Mouse (Mus musculus) neural tube, embryonic 13.5 days (tissue): ENCODE measurements around the gene Tm4sf20. TPM values are rescaled to one million over a fixed set of nuclear protein-coding genes. Genes with fewer than 3 reads are reported as not detected.

Experiments
- ATAC-seq: fragments of 200-750 bp; cut with Nextera tagmentation; 2 replicates; pipeline ENCODE4 v1.8.0; 2017; ENCODE audit warnings: low read depth, mild to moderate bottlenecking, moderate TSS enrichment, moderate library complexity
- H3K27ac ChIP-seq: fragments of 300-500 bp; sonication (generic); replicated peaks from 2 replicates; pipeline ENCODE4 v1.5.1; 2015; ENCODE audit warnings: moderate library complexity, mild to moderate bottlenecking, inconsistent platforms
- H3K27me3 ChIP-seq: fragments of 300-500 bp; sonication (generic); 2 replicates; pipeline ENCODE4 v1.6.1; 2015; ENCODE audit warnings: mild to moderate bottlenecking, inconsistent platforms
- H3K36me3 ChIP-seq: fragments of 300-500 bp; sonication (generic); 2 replicates; pipeline ENCODE4 v1.6.1; 2015; ENCODE audit warnings: mild to moderate bottlenecking, inconsistent platforms
- H3K4me1 ChIP-seq: fragments of 300-500 bp; sonication (generic); replicated peaks from 2 replicates; pipeline ENCODE4 v1.6.1; 2015; ENCODE audit warnings: inconsistent platforms
- H3K4me2 ChIP-seq: fragments of 300-500 bp; sonication (generic); 2 replicates; pipeline ENCODE4 v1.6.1; 2015; ENCODE audit warnings: inconsistent platforms, mild to moderate bottlenecking, moderate library complexity
- H3K4me3 ChIP-seq: fragments of 300-500 bp; sonication (generic); 2 replicates; pipeline ENCODE4 v1.5.1; 2015; ENCODE audit warnings: mild to moderate bottlenecking, inconsistent platforms
- H3K9ac ChIP-seq: fragments of 300-500 bp; sonication (generic); 2 replicates; pipeline ENCODE4 v1.6.1; 2015; ENCODE audit warnings: moderate library complexity, mild to moderate bottlenecking, inconsistent platforms
- H3K9me3 ChIP-seq: fragments of 300-500 bp; sonication (generic); 2 replicates; pipeline ENCODE4 v1.6.1; 2016; ENCODE audit warnings: inconsistent platforms
- WGBS: fragments of 180-500 bp; shearing (Covaris S2); methylation state at CpG from one replicate; pipeline ENCODE4 v1.1.7; 2015; 5-methylcytosine and 5-hydroxymethylcytosine counted together
- polyA plus RNA-seq: library from polyadenylated mRNA; unstranded; fragments of >200 nt; fragmentation: Nextera tagmentation; extraction: Ambion mirVana; gene quantifications from 2 replicates; pipeline ENCODE4 v1.2.1, GENCODE M21; 2015

The Tm4sf20 gene
- polyA plus RNA-seq, 1 experiment from 2014 or later = 0.13 TPM

DNA sequence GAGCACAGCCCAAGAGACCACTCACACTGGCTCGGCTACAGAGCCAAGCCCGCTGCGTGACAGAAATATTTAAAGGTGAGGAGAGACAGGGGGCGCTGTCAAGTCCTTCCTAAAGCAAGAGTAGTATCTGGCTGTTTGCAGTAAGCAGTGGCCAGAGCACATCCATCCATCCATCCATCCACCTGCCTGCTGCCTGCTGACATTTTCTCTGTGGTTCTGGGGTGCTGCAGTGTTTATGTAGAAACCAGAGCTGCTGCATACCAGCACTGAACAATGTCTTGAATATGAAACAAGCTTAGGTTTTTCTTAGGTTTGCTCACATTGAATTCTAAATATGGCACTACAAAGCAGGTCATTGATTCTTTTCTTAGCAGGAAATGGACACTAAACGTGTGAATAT, 4.9 kb upstream of the Tm4sf20 start:
- H3K4me3 ChIP-seq = no peak overlapping the region
- no peak for ATAC-seq
- WGBS = 79% methylated on average over 5 of the region's 5 CpGs

DNA sequence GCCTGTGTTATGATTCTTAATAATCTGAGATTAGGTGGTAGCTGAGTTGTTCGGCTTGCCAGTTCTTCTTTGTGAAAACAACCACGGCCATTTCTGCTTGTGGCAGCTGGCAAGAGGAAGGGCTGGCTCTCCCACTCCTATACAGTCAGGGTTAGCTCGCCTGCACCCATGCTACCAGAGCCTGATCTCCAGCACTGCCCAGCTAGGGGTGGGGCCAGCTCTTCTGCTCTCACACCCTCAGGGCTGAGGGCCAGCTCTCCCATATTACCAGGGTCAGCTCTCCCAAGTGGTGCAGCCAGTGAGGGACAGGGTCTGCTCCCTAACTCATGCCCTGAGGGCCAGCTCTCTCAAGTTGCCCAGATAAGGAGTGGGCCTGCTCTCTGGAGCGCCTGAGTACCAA, 4.2 kb upstream of the Tm4sf20 start:
- Histone ChIP-seq H3K9ac (no peak overlapping the region), H3K4me1 (no peaks in the 10 kb centered on the region), H3K27ac (no peak overlapping the region), H3K4me3 (no peak overlapping the region), H3K27me3 (no peaks in the 10 kb centered on the region), H3K9me3 (no peaks in the 10 kb centered on the region), H3K36me3 (no peaks in the 10 kb centered on the region), H3K4me2 (no peak overlapping the region)
- ATAC-seq = no peak
- 93% methylated on average over 4 of the region's 4 CpGs for WGBS

More for the DNA sequence above, 4.9 kb upstream of the Tm4sf20 start:
- Histone ChIP-seq H3K27ac (no peak overlapping the region), H3K9ac (no peak overlapping the region), H3K4me2 (no peak overlapping the region), H3K4me1 (no peaks in the 10 kb centered on the region), H3K36me3 (no peaks in the 10 kb centered on the region), H3K9me3 (no peaks in the 10 kb centered on the region), H3K27me3 (no peaks in the 10 kb centered on the region)

DNA sequence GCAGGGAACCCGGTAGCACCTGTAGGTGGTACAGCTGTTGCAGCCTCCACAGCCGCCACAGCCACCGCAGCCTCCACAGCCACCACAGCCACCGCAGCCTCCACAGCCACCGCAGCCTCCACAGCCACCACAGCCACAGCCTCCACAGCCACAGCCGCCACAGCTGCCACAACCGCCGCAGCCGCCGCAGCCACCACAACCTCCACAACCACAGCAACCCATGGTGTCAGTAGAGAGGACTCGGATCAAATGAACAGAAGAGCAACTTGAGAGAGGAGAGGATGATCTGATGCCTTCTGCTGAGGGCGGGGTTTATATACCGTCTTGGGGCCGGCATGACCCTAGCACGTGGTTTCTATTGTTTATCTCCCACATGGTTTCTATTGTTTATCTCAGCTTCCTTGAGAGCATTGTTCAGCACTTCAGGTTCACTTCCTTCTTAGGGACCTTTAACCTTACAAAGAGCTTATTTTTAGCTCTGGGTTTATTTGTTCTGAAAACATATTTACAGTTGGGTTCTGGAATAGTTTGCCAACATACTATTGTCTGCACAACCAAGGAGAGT, 2.8 kb upstream of the Tm4sf20 start, which contains the start of gene Gm47791:
Gene Gm47791, minus strand, starts transcription at position 222 of the 565 bp plus-strand sequence.
- H3K4me2 ChIP-seq = no peak within 1 kb of the TSS
- ATAC-seq = no peak
- no peak within 1 kb of the TSS for H3K27ac ChIP-seq
- no peak within 1 kb of the TSS for H3K9ac ChIP-seq
- WGBS = 84% methylated on average over 15 of the region's 15 CpGs
- H3K36me3 ChIP-seq = no peaks in the 10 kb centered on the region
- no peaks in the 10 kb centered on the region for H3K27me3 ChIP-seq
- no peaks in the 10 kb centered on the region for H3K4me1 ChIP-seq
- H3K9me3 ChIP-seq = no peaks in the 10 kb centered on the region
- no peak within 1 kb of the TSS for H3K4me3 ChIP-seq

DNA sequence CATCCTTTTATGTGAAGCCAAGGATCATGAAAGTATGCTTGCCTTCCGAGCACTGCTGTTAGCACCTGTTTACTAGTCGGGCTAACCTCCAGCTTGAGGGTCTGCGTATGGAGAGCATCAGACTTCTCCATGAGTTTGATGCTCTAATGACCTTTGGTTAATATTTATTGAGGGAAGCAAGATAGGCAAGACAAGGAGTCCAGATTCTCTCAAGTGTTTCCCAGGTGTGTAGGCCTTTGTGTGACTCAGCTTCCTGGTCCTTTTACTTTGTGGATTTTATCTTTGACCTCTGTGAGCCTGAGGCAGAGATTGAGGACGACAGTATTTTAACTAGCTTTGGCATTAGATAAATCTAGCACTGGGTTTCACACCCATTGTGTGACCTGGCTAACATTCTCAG, 1.6 kb downstream of the Tm4sf20 start:
- Histone ChIP-seq H3K36me3 (peaks cover 14% of the 10 kb centered on the region), H3K27ac (no peak overlapping the region), H3K9me3 (no peaks in the 10 kb centered on the region), H3K9ac (no peak overlapping the region), H3K27me3 (no peaks in the 10 kb centered on the region), H3K4me2 (no peak overlapping the region), H3K4me1 (no peaks in the 10 kb centered on the region), H3K4me3 (no peak overlapping the region)
- ATAC-seq = no peak
- 84% methylated on average over 4 of the region's 4 CpGs for WGBS

DNA sequence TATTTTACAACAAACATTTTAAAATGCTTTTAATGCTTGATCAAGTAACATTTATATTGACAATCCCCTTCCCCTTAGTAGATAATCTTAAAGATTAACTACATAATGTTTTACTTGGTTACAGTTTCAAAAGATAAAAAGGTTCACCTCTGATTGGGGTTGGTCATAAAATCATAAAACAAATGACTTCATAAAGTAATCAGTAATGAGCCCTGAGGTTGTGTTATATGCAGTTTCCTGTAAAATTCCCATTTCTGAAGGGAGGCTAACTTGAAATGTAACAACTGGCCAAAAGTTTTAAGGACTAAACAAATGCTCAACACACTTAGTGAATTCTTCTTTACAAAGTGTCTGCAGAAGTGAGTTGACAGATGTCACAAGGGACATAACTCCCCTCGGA, 2.0 kb downstream of the Tm4sf20 start:
- H3K4me3 ChIP-seq = no peak overlapping the region
- no peak for ATAC-seq
- H3K27me3 ChIP-seq = no peaks in the 10 kb centered on the region
- no peaks in the 10 kb centered on the region for H3K4me1 ChIP-seq
- 67% methylated on average over 1 of the region's 1 CpGs for WGBS
- peaks cover 15% of the 10 kb centered on the region for H3K36me3 ChIP-seq
- H3K27ac ChIP-seq = no peak overlapping the region
- no peaks in the 10 kb centered on the region for H3K9me3 ChIP-seq
- H3K4me2 ChIP-seq = no peak overlapping the region
- no peak overlapping the region for H3K9ac ChIP-seq

DNA sequence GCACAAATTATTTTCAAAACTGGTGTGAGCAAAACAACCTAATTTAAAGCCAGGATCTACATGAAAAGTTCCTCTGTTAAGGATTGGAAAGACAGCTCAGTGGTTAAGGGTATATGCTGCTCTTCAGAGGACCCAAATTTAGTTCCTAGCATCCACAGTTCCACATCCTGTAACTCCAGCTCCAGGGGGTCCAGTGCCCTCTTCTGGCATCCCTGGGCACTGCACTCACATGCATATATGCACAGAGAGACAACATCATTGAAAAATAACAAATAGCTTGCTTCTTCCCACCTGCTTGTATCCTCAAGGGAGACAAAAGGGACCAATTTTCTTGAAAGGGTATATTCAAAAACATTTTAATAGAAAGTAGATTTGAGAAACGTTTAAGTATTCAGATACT, 6.0 kb downstream of the Tm4sf20 start:
- no peak overlapping the region for H3K27ac ChIP-seq
- H3K4me1 ChIP-seq = no peaks in the 10 kb centered on the region
- H3K4me3 ChIP-seq = no peak overlapping the region
- no peak for ATAC-seq
- no peaks in the 10 kb centered on the region for H3K9me3 ChIP-seq
- H3K36me3 ChIP-seq = peaks cover 19% of the 10 kb centered on the region
- H3K4me2 ChIP-seq = no peak overlapping the region
- no peaks in the 10 kb centered on the region for H3K27me3 ChIP-seq
- WGBS = 90% methylated on average over 1 of the region's 1 CpGs
- H3K9ac ChIP-seq = no peak overlapping the region

DNA sequence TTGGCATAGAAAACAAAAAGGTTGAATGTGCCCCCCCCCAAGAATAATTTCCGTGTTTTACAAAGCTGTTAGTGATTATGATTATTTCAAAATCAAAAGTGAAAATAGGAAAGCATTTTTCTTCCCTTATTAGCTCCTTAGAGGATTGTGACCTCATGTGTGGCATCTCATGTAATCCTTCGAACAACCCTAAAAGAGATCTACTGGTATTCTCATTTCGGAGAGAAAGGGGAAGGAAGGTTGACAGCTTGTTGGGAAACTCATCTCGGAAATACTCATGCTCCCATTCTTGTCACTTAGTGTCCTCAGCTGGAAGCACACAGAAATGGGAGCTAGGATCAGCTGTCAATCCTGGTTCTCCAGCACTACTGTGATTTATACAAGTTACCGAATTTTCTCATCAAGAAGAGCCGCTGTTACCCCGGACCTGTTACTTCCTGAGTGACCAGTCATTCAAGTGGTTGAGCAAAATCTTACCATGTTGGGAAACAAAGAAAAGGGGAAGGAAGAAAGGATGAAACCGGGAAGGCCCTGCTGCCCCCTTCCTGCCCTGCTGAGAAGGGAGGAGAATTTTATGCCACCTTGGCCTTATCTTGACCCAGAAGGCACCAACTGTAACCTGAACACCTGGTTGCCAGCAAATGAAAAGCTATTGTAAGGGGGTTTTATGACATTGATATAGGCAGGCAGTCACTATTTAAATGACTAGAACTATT, 6.6 kb downstream of the Tm4sf20 start:
- no peak for ATAC-seq
- Histone ChIP-seq H3K4me3 (no peak overlapping the region), H3K9me3 (no peaks in the 10 kb centered on the region), H3K4me2 (no peak overlapping the region), H3K27ac (no peak overlapping the region), H3K27me3 (no peaks in the 10 kb centered on the region), H3K36me3 (peaks cover 19% of the 10 kb centered on the region), H3K9ac (no peak overlapping the region), H3K4me1 (no peaks in the 10 kb centered on the region)
- 87% methylated on average over 8 of the region's 8 CpGs for WGBS

DNA sequence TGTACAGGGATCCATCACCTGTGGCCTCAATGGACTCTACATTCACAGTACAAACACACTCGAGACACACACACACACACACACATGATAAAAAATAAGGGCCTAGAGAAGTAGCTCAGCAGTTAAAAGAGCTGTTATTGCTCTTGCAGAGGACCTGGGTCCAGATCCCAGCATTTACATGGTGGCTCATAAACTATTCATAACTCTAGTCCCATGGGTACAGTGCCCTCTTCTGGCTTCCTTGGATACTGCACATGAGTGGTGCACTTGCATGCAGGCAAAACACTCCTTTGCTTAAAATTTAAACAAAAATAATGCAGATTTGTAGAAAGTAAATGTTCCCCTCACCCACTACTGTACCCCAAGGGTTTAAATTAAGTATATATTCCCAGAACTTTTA, 8.7 kb downstream of the Tm4sf20 start:
- ATAC-seq = no peak
- Histone ChIP-seq H3K27me3 (no peaks in the 10 kb centered on the region), H3K9ac (no peak overlapping the region), H3K4me3 (no peak overlapping the region), H3K9me3 (no peaks in the 10 kb centered on the region), H3K4me1 (no peaks in the 10 kb centered on the region), H3K36me3 (peaks cover 38% of the 10 kb centered on the region), H3K27ac (no peak overlapping the region), H3K4me2 (no peak overlapping the region)
- 88% methylated on average over 1 of the region's 1 CpGs for WGBS

DNA sequence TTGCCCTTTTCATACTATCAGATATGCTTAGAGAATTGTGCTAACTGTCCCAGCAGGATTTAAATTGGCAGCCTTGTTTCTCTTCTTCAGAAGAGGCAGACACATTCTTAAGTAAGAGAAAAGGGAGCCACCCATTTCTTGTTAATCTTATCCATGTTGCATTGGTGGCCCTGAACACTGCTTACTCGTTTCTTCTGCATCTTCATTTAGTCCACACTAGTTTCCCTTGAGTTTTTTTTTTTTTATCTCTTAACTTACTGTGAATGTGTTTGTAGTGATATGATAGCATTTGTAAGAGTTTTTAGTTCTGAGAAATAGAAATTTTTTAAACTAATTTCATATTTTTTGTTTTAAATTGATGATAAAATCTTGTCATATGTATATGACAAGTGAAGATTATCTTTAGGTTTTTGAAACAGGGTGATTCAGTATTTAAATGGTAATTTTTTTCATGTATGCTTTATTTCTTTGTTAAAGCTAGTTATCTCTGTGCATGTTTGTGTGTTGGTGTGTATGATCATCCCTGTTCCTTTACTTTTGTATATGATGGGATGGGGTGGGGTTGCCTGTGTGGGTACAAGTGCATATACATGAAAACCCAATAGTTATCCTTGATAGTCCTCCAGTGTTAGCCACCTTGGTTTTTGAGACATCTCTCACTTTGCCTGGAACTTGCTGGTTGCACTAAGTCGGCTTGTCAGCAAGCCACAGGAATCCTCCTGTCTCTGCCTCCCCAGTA, 20.4 kb downstream of the Tm4sf20 start:
- no peaks in the 10 kb centered on the region for H3K27me3 ChIP-seq
- no peak overlapping the region for H3K9ac ChIP-seq
- ATAC-seq = no peak
- no peak overlapping the region for H3K4me3 ChIP-seq
- H3K4me1 ChIP-seq = no peaks in the 10 kb centered on the region
- 91% methylated on average over 2 of the region's 2 CpGs for WGBS
- no peak overlapping the region for H3K27ac ChIP-seq
- H3K4me2 ChIP-seq = no peak overlapping the region
- H3K9me3 ChIP-seq = no peaks in the 10 kb centered on the region
- H3K36me3 ChIP-seq = peaks cover 29% of the 10 kb centered on the region

DNA sequence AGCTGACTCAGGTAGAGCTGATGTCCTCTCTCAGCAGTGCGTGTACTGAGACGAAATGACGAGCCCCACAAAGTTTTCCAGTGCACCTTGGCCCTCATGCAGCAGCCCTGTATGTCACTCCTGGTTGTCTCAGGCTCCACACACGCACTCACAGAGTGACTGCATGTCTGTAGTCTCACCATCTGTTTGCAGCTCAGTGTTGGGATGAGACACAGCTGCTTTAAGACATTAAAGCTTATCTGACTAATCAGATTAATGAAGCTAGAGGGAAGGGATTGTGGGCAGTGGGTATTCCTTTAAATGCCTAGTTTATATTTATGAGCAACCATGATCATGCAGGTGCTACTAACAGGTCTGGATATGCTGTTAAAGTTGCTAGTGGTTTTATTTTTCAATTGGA, 21.9 kb downstream of the Tm4sf20 start:
- H3K36me3 ChIP-seq = peaks cover 35% of the 10 kb centered on the region
- 86% methylated on average over 4 of the region's 4 CpGs for WGBS
- H3K4me3 ChIP-seq = no peak overlapping the region
- no peak overlapping the region for H3K4me2 ChIP-seq
- no peak for ATAC-seq
- no peak overlapping the region for H3K27ac ChIP-seq
- H3K4me1 ChIP-seq = no peaks in the 10 kb centered on the region
- no peaks in the 10 kb centered on the region for H3K27me3 ChIP-seq
- H3K9ac ChIP-seq = no peak overlapping the region
- H3K9me3 ChIP-seq = no peaks in the 10 kb centered on the region

DNA sequence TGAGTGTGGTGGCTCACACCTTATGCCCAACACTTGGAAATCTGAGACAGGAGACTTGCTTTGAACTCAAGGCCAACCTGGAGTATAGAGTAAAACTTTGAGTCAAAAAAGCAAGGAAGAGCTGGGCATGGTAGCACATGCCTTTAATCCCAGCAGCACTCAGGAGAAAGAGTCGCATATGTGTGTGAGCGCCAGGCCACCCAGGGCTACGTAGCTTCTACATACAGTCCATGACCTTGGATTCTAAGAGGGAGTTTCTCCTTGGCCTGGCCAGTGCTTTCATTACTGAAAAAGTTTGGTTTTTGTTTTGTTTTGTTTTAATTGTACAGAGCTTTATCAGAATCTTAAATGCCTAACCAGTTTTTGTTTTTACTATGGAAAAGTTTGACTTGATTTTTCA, 24.3 kb downstream of the Tm4sf20 start:
- 91% methylated on average over 3 of the region's 3 CpGs for WGBS
- no peaks in the 10 kb centered on the region for H3K27me3 ChIP-seq
- H3K4me3 ChIP-seq = no peak overlapping the region
- ATAC-seq = no peak
- no peak overlapping the region for H3K9ac ChIP-seq
- H3K36me3 ChIP-seq = peaks cover 43% of the 10 kb centered on the region
- H3K27ac ChIP-seq = no peak overlapping the region
- no peaks in the 10 kb centered on the region for H3K9me3 ChIP-seq
- no peaks in the 10 kb centered on the region for H3K4me1 ChIP-seq
- H3K4me2 ChIP-seq = no peak overlapping the region

DNA sequence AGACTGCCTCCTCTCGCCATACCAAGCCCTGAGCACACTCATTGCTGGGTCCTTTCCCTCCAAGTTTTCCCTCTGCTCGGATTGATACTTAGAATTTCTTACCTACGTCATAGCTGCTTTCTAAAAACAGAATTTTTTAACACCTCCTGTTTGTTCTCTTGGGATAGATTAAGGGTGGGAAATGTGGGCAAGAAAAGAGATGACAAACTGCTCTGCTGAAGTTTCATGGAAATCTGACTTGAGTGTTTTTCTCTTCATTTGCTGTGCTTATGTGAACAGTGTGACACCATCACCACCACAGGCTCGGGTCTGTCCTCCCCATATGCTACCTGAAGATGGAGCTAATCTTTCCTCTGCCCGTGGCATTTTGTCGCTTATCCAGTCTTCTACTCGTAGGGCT, 26.7 kb downstream of the Tm4sf20 start:
- Histone ChIP-seq H3K9me3 (no peaks in the 10 kb centered on the region), H3K4me3 (no peak overlapping the region), H3K4me2 (no peak overlapping the region), H3K36me3 (peaks cover 53% of the 10 kb centered on the region), H3K27me3 (no peaks in the 10 kb centered on the region), H3K9ac (no peak overlapping the region), H3K4me1 (no peaks in the 10 kb centered on the region), H3K27ac (no peak overlapping the region)
- WGBS = 88% methylated on average over 7 of the region's 7 CpGs
- ATAC-seq = no peak
